Mouse (Mus musculus): ENCODE results near the gene Foxp1. TPM values are rescaled to one million over a fixed set of nuclear protein-coding genes. Genes with fewer than 3 reads are reported as not detected.
A peak's percentile ranks its signal among the peaks of the same experiment; 100 is the strongest.

Gene Foxp1
- polyA plus RNA-seq, 1 experiment from 2014 or later = 96.6 TPM

GRCm38 (mm10) chr6:99475040-99475439 is 47.5 kb downstream of the Foxp1 start:
- Histone ChIP-seq H3K9ac (replicated peaks) (no peak overlapping the region), H3K4me3 (no peak overlapping the region), H3K4me2 (replicated peaks) (no peak overlapping the region), H3K36me3 (no peaks in the 10 kb centered on the region), H3K27me3 (no peaks in the 10 kb centered on the region), H3K9me3 (no peaks in the 10 kb centered on the region), H3K4me1 (peaks cover 3% of the 10 kb centered on the region), H3K27ac (replicated peaks) (no peak overlapping the region)
- WGBS = 88% methylated on average over 9 of the region's 9 CpGs
- ATAC-seq (ENCODE audit: low FRiP score, low read depth) = no peak

- Histone ChIP-seq H3K4me2 (replicated peaks) (no peak overlapping the region), H3K4me1 (peaks cover 15% of the 10 kb centered on the region), H3K9me3 (no peaks in the 10 kb centered on the region), H3K36me3 (no peaks in the 10 kb centered on the region), H3K9ac (replicated peaks) (no peak overlapping the region), H3K27me3 (no peaks in the 10 kb centered on the region), H3K27ac (replicated peaks) (0 out of 2 replicates have a peak overlapping the region, but pooled peaks have one; percentile 39), H3K4me3 (no peak overlapping the region)
- WGBS = 82% methylated on average over 5 of the region's 5 CpGs
- no peak for ATAC-seq (ENCODE audit: low FRiP score, low read depth)
Observed at GRCm38 (mm10) chr6:99470906-99471305, 51.6 kb downstream of the Foxp1 start.

- no peaks in the 10 kb centered on the region for H3K9me3 ChIP-seq
- H3K27me3 ChIP-seq = no peaks in the 10 kb centered on the region
- no peak overlapping the region for H3K9ac ChIP-seq (replicated peaks)
- 90% methylated on average over 12 of the region's 12 CpGs for WGBS
- ATAC-seq (ENCODE audit: low FRiP score, low read depth) = no peak
- no peaks in the 10 kb centered on the region for H3K36me3 ChIP-seq
- H3K27ac ChIP-seq (replicated peaks) = no peak overlapping the region
- no peak overlapping the region for H3K4me2 ChIP-seq (replicated peaks)
- peaks cover 21% of the 10 kb centered on the region for H3K4me1 ChIP-seq
- no peak overlapping the region for H3K4me3 ChIP-seq
Observed at GRCm38 (mm10) chr6:99469134-99469834, 53.2 kb downstream of the Foxp1 start.

GRCm38 (mm10) chr6:99467831-99468230 is 54.7 kb downstream of the Foxp1 start:
- Histone ChIP-seq H3K36me3 (no peaks in the 10 kb centered on the region), H3K27me3 (no peaks in the 10 kb centered on the region), H3K27ac (replicated peaks) (no peak overlapping the region), H3K4me2 (replicated peaks) (no peak overlapping the region), H3K4me1 (peaks cover 27% of the 10 kb centered on the region), H3K9me3 (no peaks in the 10 kb centered on the region), H3K9ac (replicated peaks) (no peak overlapping the region), H3K4me3 (no peak overlapping the region)
- ATAC-seq (ENCODE audit: low FRiP score, low read depth) = no peak
- WGBS = 61% methylated on average over 3 of the region's 3 CpGs

GRCm38 (mm10) chr6:99467109-99467508 is 55.4 kb downstream of the Foxp1 start:
- H3K4me1 ChIP-seq = peaks cover 27% of the 10 kb centered on the region
- H3K27me3 ChIP-seq = no peaks in the 10 kb centered on the region
- H3K27ac ChIP-seq (replicated peaks) = no peak overlapping the region
- H3K36me3 ChIP-seq = no peaks in the 10 kb centered on the region
- ATAC-seq (ENCODE audit: low FRiP score, low read depth) = no peak
- no peaks in the 10 kb centered on the region for H3K9me3 ChIP-seq
- no peak overlapping the region for H3K9ac ChIP-seq (replicated peaks)
- H3K4me2 ChIP-seq (replicated peaks) = no peak overlapping the region
- H3K4me3 ChIP-seq = no peak overlapping the region
- 25% methylated on average over 8 of the region's 8 CpGs for WGBS

- no peak overlapping the region for H3K4me3 ChIP-seq
- ATAC-seq (ENCODE audit: low FRiP score, low read depth) = no peak
- peaks cover 27% of the 10 kb centered on the region for H3K4me1 ChIP-seq
- H3K27ac ChIP-seq (replicated peaks) = no peak overlapping the region
- H3K36me3 ChIP-seq = no peaks in the 10 kb centered on the region
- H3K9me3 ChIP-seq = no peaks in the 10 kb centered on the region
- no peaks in the 10 kb centered on the region for H3K27me3 ChIP-seq
- no peak overlapping the region for H3K9ac ChIP-seq (replicated peaks)
- 88% methylated on average over 8 of the region's 8 CpGs for WGBS
- no peak overlapping the region for H3K4me2 ChIP-seq (replicated peaks)
Observed at GRCm38 (mm10) chr6:99466354-99466753, 56.2 kb downstream of the Foxp1 start.

- Histone ChIP-seq H3K9ac (replicated peaks) (no peak overlapping the region), H3K27me3 (no peaks in the 10 kb centered on the region), H3K36me3 (no peaks in the 10 kb centered on the region), H3K4me3 (no peak overlapping the region), H3K27ac (replicated peaks) (no peak overlapping the region), H3K4me2 (replicated peaks) (no peak overlapping the region), H3K4me1 (peaks cover 18% of the 10 kb centered on the region), H3K9me3 (no peaks in the 10 kb centered on the region)
- ATAC-seq (ENCODE audit: low FRiP score, low read depth) = no peak
- 83% methylated on average over 4 of the region's 4 CpGs for WGBS
Observed at GRCm38 (mm10) chr6:99464449-99464848, 58.1 kb downstream of the Foxp1 start.

- Histone ChIP-seq H3K36me3 (no peaks in the 10 kb centered on the region), H3K27me3 (no peaks in the 10 kb centered on the region), H3K4me1 (peaks cover 17% of the 10 kb centered on the region), H3K4me3 (no peak overlapping the region), H3K9me3 (no peaks in the 10 kb centered on the region), H3K27ac (replicated peaks) (no peak overlapping the region), H3K9ac (replicated peaks) (no peak overlapping the region), H3K4me2 (replicated peaks) (no peak overlapping the region)
- WGBS = 84% methylated on average over 7 of the region's 7 CpGs
- no peak for ATAC-seq (ENCODE audit: low FRiP score, low read depth)
Observed at GRCm38 (mm10) chr6:99463906-99464305, 58.6 kb downstream of the Foxp1 start.

- Histone ChIP-seq H3K4me3 (no peak overlapping the region), H3K9ac (replicated peaks) (no peak overlapping the region), H3K27me3 (no peaks in the 10 kb centered on the region), H3K4me2 (replicated peaks) (no peak overlapping the region), H3K27ac (replicated peaks) (no peak overlapping the region), H3K36me3 (no peaks in the 10 kb centered on the region), H3K4me1 (peaks cover 6% of the 10 kb centered on the region; the same call in 1 of the 2 replicates), H3K9me3 (no peaks in the 10 kb centered on the region)
- 92% methylated on average over 4 of the region's 4 CpGs for WGBS
- ATAC-seq (ENCODE audit: low FRiP score, low read depth) = no peak
Observed at GRCm38 (mm10) chr6:99458775-99459174, 63.7 kb downstream of the Foxp1 start.

GRCm38 (mm10) chr6:99453763-99454520 is 68.6 kb downstream of the Foxp1 start:
- no peak for ATAC-seq (ENCODE audit: low FRiP score, low read depth)
- H3K27me3 ChIP-seq = no peaks in the 10 kb centered on the region
- no peak overlapping the region for H3K9ac ChIP-seq (replicated peaks)
- no peak overlapping the region for H3K4me2 ChIP-seq (replicated peaks)
- 93% methylated on average over 7 of the region's 7 CpGs for WGBS
- H3K27ac ChIP-seq (replicated peaks) = no peak overlapping the region
- no peaks in the 10 kb centered on the region for H3K36me3 ChIP-seq
- no peaks in the 10 kb centered on the region for H3K4me1 ChIP-seq
- no peak overlapping the region for H3K4me3 ChIP-seq
- no peaks in the 10 kb centered on the region for H3K9me3 ChIP-seq

- WGBS = 79% methylated on average over 2 of the region's 2 CpGs
- no peak overlapping the region for H3K4me3 ChIP-seq
- no peak overlapping the region for H3K9ac ChIP-seq (replicated peaks)
- H3K36me3 ChIP-seq = no peaks in the 10 kb centered on the region
- ATAC-seq (ENCODE audit: low FRiP score, low read depth) = no peak
- H3K4me2 ChIP-seq (replicated peaks) = no peak overlapping the region
- no peaks in the 10 kb centered on the region for H3K9me3 ChIP-seq
- no peak overlapping the region for H3K27ac ChIP-seq (replicated peaks)
- H3K27me3 ChIP-seq = no peaks in the 10 kb centered on the region
- H3K4me1 ChIP-seq = no peaks in the 10 kb centered on the region
Observed at GRCm38 (mm10) chr6:99452638-99453185, 69.8 kb downstream of the Foxp1 start.

GRCm38 (mm10) chr6:99451479-99451878 is 71.0 kb downstream of the Foxp1 start:
- no peak overlapping the region for H3K9ac ChIP-seq (replicated peaks)
- ATAC-seq (ENCODE audit: low FRiP score, low read depth) = no peak

More at GRCm38 (mm10) chr6:99451479-99451878, 71.0 kb downstream of the Foxp1 start:
- WGBS = 51% methylated on average over 11 of the region's 11 CpGs
- no peak overlapping the region for H3K4me3 ChIP-seq
- no peak overlapping the region for H3K4me2 ChIP-seq (replicated peaks)
- H3K27me3 ChIP-seq = no peaks in the 10 kb centered on the region
- no peaks in the 10 kb centered on the region for H3K9me3 ChIP-seq
- H3K36me3 ChIP-seq = no peaks in the 10 kb centered on the region
- H3K4me1 ChIP-seq = no peaks in the 10 kb centered on the region
- H3K27ac ChIP-seq (replicated peaks) = no peak overlapping the region
